Mouse (Mus musculus): ENCODE measurements around the gene Phactr4. TPM values are rescaled to one million over a fixed set of nuclear protein-coding genes. Genes with fewer than 3 reads are reported as not detected.

The Phactr4 gene
- polyA plus RNA-seq, 1 experiment from 2014 or later, result 24.3 TPM

DNA sequence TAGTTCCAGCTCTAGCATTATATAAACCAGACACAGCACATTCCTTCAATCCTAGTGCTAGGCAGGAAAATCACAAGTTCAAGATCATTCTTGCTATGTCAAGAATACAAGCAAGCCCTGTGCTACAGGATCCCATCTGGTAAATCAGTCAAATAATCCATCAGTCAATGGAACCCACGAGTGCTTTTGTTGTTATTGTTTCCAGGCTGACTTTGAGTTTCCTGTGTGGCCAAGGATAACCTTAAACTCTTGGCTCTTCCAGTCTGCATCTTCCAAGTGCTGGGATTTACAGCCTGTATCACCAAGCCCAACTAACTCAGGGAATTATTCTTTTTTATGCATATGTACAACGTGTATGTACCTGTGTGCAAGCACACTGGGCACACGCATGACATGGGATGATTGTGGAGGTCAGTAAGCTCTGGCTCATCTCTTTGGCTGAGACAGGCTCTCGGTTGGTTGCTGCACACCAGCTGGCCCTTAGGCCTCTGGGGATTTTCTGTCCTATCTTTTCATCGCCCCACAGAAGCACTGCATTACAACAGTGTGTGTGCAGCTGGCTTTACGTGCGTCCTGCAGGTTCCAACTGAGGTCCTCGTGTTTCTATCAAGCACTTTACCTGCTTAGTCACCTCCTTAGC, 36.4 kb downstream of the Phactr4 start:
- WGBS, result 78% methylated on average over 8 of the region's 8 CpGs
- H3K4me3 ChIP-seq (replicated peaks; ENCODE audit: low read depth, low read length), result no peak overlapping the region
- H3K4me2 ChIP-seq (ENCODE audit: low read length), result no peak overlapping the region
- peaks cover 6% of the 10 kb centered on the region; the same call in 1 of the 2 replicates for H3K4me1 ChIP-seq (replicated peaks; ENCODE audit: insufficient read depth, low read length)
- TF ChIP-seq CTCF (IDR thresholded peaks at IDR 0.05; ENCODE audit: low read depth), result no peak
- H3K27ac ChIP-seq, result no peak overlapping the region
- H3K9me3 ChIP-seq (replicated peaks; ENCODE audit: low read length), result no peaks in the 10 kb centered on the region
- H3K9ac ChIP-seq (ENCODE audit: low read depth, low read length), result no peak overlapping the region
- no peak for ATAC-seq (replicated peaks; ENCODE audit: low FRiP score, low read depth)
- no peak for DNase-seq (ENCODE audit: low spot score)
- peaks cover 8% of the 10 kb centered on the region for H3K36me3 ChIP-seq (ENCODE audit: insufficient read depth, low read length)
- no peaks in the 10 kb centered on the region for H3K27me3 ChIP-seq (ENCODE audit: insufficient read depth, low read length)

DNA sequence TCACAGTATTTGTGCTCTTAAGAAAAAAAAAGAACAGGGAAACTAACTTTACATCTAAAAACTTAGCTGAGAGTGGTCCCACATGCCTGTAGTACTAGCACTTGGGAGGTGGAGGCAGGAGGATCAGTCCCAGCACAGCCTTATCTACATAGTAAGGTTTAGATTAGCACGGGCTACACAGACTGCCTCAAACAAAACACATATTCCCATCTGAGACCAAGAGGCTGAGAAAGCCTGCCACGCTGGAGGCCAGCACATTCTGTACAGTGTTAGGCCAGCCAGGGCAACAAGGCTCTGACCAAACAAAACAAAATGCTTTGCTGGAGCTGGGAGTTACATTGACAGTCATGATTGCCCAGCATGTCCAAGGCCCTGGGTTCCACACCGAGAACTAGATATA, 38.8 kb downstream of the Phactr4 start:
- no peaks in the 10 kb centered on the region for H3K9me3 ChIP-seq (replicated peaks; ENCODE audit: low read length)
- ATAC-seq (replicated peaks; ENCODE audit: low FRiP score, low read depth) (no peak), DNase-seq (ENCODE audit: low spot score) (no peak)
- no peak overlapping the region for H3K9ac ChIP-seq (ENCODE audit: low read depth, low read length)
- 84% methylated on average over 3 of the region's 3 CpGs for WGBS
- no peak overlapping the region for H3K4me2 ChIP-seq (ENCODE audit: low read length)
- H3K27me3 ChIP-seq (ENCODE audit: insufficient read depth, low read length), result no peaks in the 10 kb centered on the region
- no peak overlapping the region for H3K4me3 ChIP-seq (replicated peaks; ENCODE audit: low read depth, low read length)
- no peak for TF ChIP-seq CTCF (IDR thresholded peaks at IDR 0.05; ENCODE audit: low read depth)
- peaks cover 8% of the 10 kb centered on the region for H3K36me3 ChIP-seq (ENCODE audit: insufficient read depth, low read length)
- H3K27ac ChIP-seq, result no peak overlapping the region
- H3K4me1 ChIP-seq (replicated peaks; ENCODE audit: insufficient read depth, low read length), result peaks cover 6% of the 10 kb centered on the region; the same call in 1 of the 2 replicates

DNA sequence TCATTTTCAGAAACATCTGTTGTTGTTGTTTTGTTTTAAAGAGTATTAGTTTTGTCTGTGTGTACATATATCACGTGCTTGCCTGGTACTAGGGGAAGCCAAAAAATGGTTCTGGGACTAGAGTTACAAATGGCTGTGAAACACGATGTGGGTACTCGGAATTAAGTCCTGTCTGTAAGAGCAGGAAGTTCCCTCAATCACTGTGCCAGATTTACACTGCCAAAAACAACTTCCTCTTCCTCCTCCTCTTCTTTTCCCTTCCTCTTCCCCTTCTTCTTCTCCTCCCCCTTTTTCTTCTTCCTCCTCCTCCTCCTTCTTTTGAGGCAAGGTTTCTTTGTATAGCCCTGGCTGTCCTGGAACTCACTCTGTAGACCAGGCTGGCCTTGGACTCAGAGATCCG, 40.0 kb downstream of the Phactr4 start:
- H3K4me3 ChIP-seq (replicated peaks; ENCODE audit: low read depth, low read length), result no peak overlapping the region
- no peak for DNase-seq (ENCODE audit: low spot score)
- H3K9ac ChIP-seq (ENCODE audit: low read depth, low read length), result no peak overlapping the region
- no peaks in the 10 kb centered on the region for H3K4me1 ChIP-seq (replicated peaks; ENCODE audit: insufficient read depth, low read length)
- peaks cover 14% of the 10 kb centered on the region for H3K36me3 ChIP-seq (ENCODE audit: insufficient read depth, low read length)
- no peak overlapping the region for H3K27ac ChIP-seq
- no peak for ATAC-seq (replicated peaks; ENCODE audit: low FRiP score, low read depth)
- no peak overlapping the region for H3K4me2 ChIP-seq (ENCODE audit: low read length)
- H3K9me3 ChIP-seq (replicated peaks; ENCODE audit: low read length), result no peaks in the 10 kb centered on the region
- H3K27me3 ChIP-seq (ENCODE audit: insufficient read depth, low read length), result no peaks in the 10 kb centered on the region
- 71% methylated on average over 4 of the region's 4 CpGs for WGBS
- no peak for TF ChIP-seq CTCF (IDR thresholded peaks at IDR 0.05; ENCODE audit: low read depth)

DNA sequence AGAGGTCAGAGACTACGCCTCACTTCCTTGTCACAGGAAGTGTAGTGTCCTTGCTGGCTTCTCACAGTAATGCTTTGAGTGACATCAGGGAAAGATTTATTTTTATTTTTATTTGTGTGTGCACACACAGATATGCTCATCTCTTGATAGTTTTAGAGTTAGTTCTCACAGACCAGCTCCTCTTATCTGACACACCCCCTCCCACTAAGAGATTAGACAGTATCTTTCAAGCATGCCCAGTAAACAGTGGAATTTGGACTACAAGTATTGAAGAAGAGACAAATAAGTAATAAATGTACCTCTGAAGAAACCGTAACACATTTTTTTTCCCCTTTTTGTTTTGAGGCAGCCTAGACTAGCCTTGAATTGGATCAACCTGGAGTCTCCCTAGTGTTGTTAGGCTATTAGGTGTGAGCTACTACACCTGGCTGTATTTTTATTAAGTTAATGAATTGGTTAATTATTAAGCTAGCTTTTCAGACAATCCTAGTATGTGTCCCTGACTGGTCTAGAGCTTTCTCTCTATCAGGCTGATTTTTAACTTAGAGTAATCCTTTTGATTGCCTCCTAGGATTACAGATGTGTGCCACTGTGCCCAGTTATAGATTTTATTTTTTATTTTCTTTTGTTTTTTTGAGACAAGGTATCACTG, 41.2 kb downstream of the Phactr4 start:
- WGBS, result 88% methylated on average over 2 of the region's 2 CpGs
- ATAC-seq (replicated peaks; ENCODE audit: low FRiP score, low read depth) (no peak), DNase-seq (ENCODE audit: low spot score) (no peak)
- Histone ChIP-seq H3K9me3 (replicated peaks; ENCODE audit: low read length) (no peaks in the 10 kb centered on the region), H3K27ac (no peak overlapping the region), H3K36me3 (ENCODE audit: insufficient read depth, low read length) (peaks cover 15% of the 10 kb centered on the region), H3K4me1 (replicated peaks; ENCODE audit: insufficient read depth, low read length) (no peaks in the 10 kb centered on the region), H3K4me2 (ENCODE audit: low read length) (no peak overlapping the region), H3K4me3 (replicated peaks; ENCODE audit: low read depth, low read length) (no peak overlapping the region), H3K9ac (ENCODE audit: low read depth, low read length) (no peak overlapping the region), H3K27me3 (ENCODE audit: insufficient read depth, low read length) (no peaks in the 10 kb centered on the region)
- no peak for TF ChIP-seq CTCF (IDR thresholded peaks at IDR 0.05; ENCODE audit: low read depth)

DNA sequence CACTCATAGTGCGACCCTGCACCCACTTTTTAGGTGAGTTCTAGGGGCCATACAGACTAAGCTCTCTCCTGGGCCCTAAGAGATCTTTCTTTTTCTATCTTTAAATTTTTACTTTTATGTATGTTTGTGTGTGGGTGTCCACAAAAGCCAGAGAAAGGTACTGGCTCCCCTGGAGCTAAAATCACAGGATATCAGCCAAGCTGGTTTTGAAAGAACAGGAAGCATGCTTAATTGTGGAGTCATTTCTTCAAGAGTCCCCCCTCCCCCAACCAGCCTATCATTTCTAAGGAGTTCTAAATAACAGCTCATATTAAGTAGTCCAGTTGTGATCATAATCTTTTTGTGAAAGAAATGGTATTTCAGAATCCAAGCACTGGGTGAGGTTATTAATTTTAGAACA, 48.5 kb downstream of the Phactr4 start:
- Histone ChIP-seq H3K27ac (no peak overlapping the region), H3K36me3 (ENCODE audit: insufficient read depth, low read length) (peaks cover 41% of the 10 kb centered on the region; the same call in 1 of the 2 replicates), H3K9ac (ENCODE audit: low read depth, low read length) (no peak overlapping the region), H3K9me3 (replicated peaks; ENCODE audit: low read length) (no peaks in the 10 kb centered on the region), H3K27me3 (ENCODE audit: insufficient read depth, low read length) (no peaks in the 10 kb centered on the region), H3K4me2 (ENCODE audit: low read length) (no peak overlapping the region), H3K4me3 (replicated peaks; ENCODE audit: low read depth, low read length) (no peak overlapping the region), H3K4me1 (replicated peaks; ENCODE audit: insufficient read depth, low read length) (no peaks in the 10 kb centered on the region)
- no peak for TF ChIP-seq CTCF (IDR thresholded peaks at IDR 0.05; ENCODE audit: low read depth)
- 96% methylated on average over 1 of the region's 1 CpGs for WGBS
- DNase-seq (ENCODE audit: low spot score) (no peak), ATAC-seq (replicated peaks; ENCODE audit: low FRiP score, low read depth) (no peak)

DNA sequence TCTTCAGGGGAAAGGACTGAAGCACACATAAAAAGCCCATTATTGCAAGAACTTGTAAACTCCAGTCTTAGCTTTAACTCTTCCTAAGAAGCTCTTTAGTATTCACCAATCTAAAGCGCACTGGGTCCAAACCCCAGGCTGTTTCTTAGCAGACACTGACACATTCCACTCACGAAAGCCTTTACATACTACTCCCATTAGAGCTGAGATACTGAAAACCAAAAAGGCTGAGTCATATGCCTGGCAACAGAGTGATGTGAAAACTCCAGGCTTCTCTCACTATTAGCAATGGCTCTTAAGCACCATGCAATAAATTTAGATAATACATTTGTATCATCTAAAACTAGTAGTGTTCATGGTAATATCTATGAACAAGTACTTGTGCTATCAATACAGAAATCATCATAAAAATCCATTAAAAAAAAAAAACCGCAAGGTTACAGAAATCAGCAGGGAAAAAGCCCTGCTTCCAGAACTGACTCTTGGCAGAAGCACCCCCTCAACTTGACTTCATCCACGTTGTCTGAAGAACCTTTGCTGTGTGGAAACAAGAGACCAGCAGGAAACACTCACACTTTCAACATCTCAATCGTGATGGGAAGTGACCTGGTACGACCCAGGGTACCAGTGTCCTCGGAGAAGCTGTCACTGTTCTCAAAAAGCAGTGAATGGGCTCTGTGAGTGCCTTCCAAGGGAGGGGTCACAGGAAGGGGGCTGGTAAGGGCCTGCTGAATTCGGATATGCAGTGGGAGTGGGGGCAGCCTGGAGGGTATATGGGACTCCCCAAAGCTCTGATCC, 52.1 kb downstream of the Phactr4 start:
- DNase-seq (ENCODE audit: low spot score) (no peak), ATAC-seq (replicated peaks; ENCODE audit: low FRiP score, low read depth) (no peak)
- H3K36me3 ChIP-seq (ENCODE audit: insufficient read depth, low read length), result peaks cover 48% of the 10 kb centered on the region
- H3K4me1 ChIP-seq (replicated peaks; ENCODE audit: insufficient read depth, low read length), result no peaks in the 10 kb centered on the region
- H3K9me3 ChIP-seq (replicated peaks; ENCODE audit: low read length), result no peaks in the 10 kb centered on the region
- H3K9ac ChIP-seq (ENCODE audit: low read depth, low read length), result no peak overlapping the region
- H3K4me2 ChIP-seq (ENCODE audit: low read length), result no peak overlapping the region
- H3K27me3 ChIP-seq (ENCODE audit: insufficient read depth, low read length), result no peaks in the 10 kb centered on the region
- WGBS, result 77% methylated on average over 8 of the region's 8 CpGs
- H3K27ac ChIP-seq, result no peak overlapping the region
- no peak for TF ChIP-seq CTCF (IDR thresholded peaks at IDR 0.05; ENCODE audit: low read depth)
- H3K4me3 ChIP-seq (replicated peaks; ENCODE audit: low read depth, low read length), result no peak overlapping the region
